Mouse (Mus musculus): ENCODE measurements around the gene Ddx46. TPM values are rescaled to one million over a fixed set of nuclear protein-coding genes. Genes with fewer than 3 reads are reported as not detected.
"Not testable (repeated sequence)": the region's sequence is repeated elsewhere in the genome, so short reads cannot be mapped to it uniquely, and the experiment has no call there.

Ddx46 gene
- polyA plus RNA-seq, 1 experiment from 2014 or later = 45.1 TPM

GRCm38 (mm10) chr13:55692535-55693242 is 57.9 kb downstream of the Ddx46 start, which contains the start of gene B230219D22Rik:
Gene B230219D22Rik, plus strand, starts transcription at chr13:55693124.
- H3K4me1 ChIP-seq (replicated peaks) = peaks cover 22% of the 10 kb centered on the region
- WGBS = 2% methylated on average over 51 of the region's 51 CpGs
- peak within 1 kb of the TSS; percentile 99 for H3K27ac ChIP-seq
- peak within 1 kb of the TSS; percentile 100 for H3K9ac ChIP-seq (replicated peaks)
- ATAC-seq (ENCODE audit: insufficient number of reproducible peaks, insufficient read depth, low FRiP score, low TSS enrichment, low read depth) = peak; percentile 93
- peak within 1 kb of the TSS; percentile 78 for H3K4me2 ChIP-seq
- H3K4me3 ChIP-seq (replicated peaks) = peak within 1 kb of the TSS; percentile 100
- no peaks in the 10 kb centered on the region; the same call in 1 of the 2 replicates for H3K36me3 ChIP-seq
- H3K27me3 ChIP-seq = no peaks in the 10 kb centered on the region
- no peaks in the 10 kb centered on the region for H3K9me3 ChIP-seq

GRCm38 (mm10) chr13:55693243-55693721 is 58.5 kb downstream of the Ddx46 start:
- peak overlapping the region; percentile 100 for H3K9ac ChIP-seq (replicated peaks)
- H3K4me3 ChIP-seq (replicated peaks) = peak overlapping the region; percentile 100
- peak overlapping the region; percentile 99 for H3K27ac ChIP-seq
- no peaks in the 10 kb centered on the region for H3K9me3 ChIP-seq
- peaks cover 3% of the 10 kb centered on the region for H3K36me3 ChIP-seq
- peaks cover 16% of the 10 kb centered on the region for H3K4me1 ChIP-seq (replicated peaks)
- WGBS = under 1% methylated on average over 64 of the region's 70 CpGs
- no peaks in the 10 kb centered on the region for H3K27me3 ChIP-seq
- peak; percentile 41; the same call in 1 of the 2 replicates for ATAC-seq (ENCODE audit: insufficient number of reproducible peaks, insufficient read depth, low FRiP score, low TSS enrichment, low read depth)
- peak overlapping the region; percentile 78 for H3K4me2 ChIP-seq

- Histone ChIP-seq H3K9ac (replicated peaks) (peak overlapping the region; percentile 100), H3K4me2 (peak overlapping the region; percentile 78), H3K36me3 (peaks cover 12% of the 10 kb centered on the region), H3K27me3 (no peaks in the 10 kb centered on the region), H3K4me1 (replicated peaks) (peaks cover 16% of the 10 kb centered on the region), H3K27ac (peak overlapping the region; percentile 99), H3K9me3 (no peaks in the 10 kb centered on the region), H3K4me3 (replicated peaks) (peak overlapping the region; percentile 100)
- no peak for ATAC-seq (ENCODE audit: insufficient number of reproducible peaks, insufficient read depth, low FRiP score, low TSS enrichment, low read depth)
- WGBS = 9% methylated on average over 8 of the region's 8 CpGs
These were observed 59.3 kb downstream of the Ddx46 start for GRCm38 (mm10) chr13:55694110-55694509.

GRCm38 (mm10) chr13:55695989-55696388 is 61.2 kb downstream of the Ddx46 start:
- 100% methylated on average over 1 of the region's 3 CpGs for WGBS
- H3K9me3 ChIP-seq; H3K9ac ChIP-seq (replicated peaks); H3K4me3 ChIP-seq (replicated peaks); ATAC-seq (ENCODE audit: insufficient number of reproducible peaks, insufficient read depth, low FRiP score, low TSS enrichment, low read depth); H3K4me2 ChIP-seq; H3K27me3 ChIP-seq; H3K27ac ChIP-seq: not testable (repeated sequence)
- Histone ChIP-seq H3K36me3 (peaks cover 31% of the 10 kb centered on the region), H3K4me1 (replicated peaks) (peaks cover 16% of the 10 kb centered on the region)

- WGBS = 86% methylated on average over 4 of the region's 4 CpGs
- peaks cover 10% of the 10 kb centered on the region for H3K9me3 ChIP-seq
- H3K27me3 ChIP-seq = no peaks in the 10 kb centered on the region
- ATAC-seq (ENCODE audit: insufficient number of reproducible peaks, insufficient read depth, low FRiP score, low TSS enrichment, low read depth) = no peak
- no peak overlapping the region for H3K27ac ChIP-seq
- no peak overlapping the region for H3K4me2 ChIP-seq
- peaks cover 71% of the 10 kb centered on the region for H3K36me3 ChIP-seq
- no peak overlapping the region for H3K9ac ChIP-seq (replicated peaks)
- peaks cover 13% of the 10 kb centered on the region for H3K4me1 ChIP-seq (replicated peaks)
- H3K4me3 ChIP-seq (replicated peaks) = no peak overlapping the region
These were observed 69.5 kb downstream of the Ddx46 start for GRCm38 (mm10) chr13:55704301-55704700.

GRCm38 (mm10) chr13:55712846-55713245 is 78.0 kb downstream of the Ddx46 start:
- ATAC-seq (ENCODE audit: insufficient number of reproducible peaks, insufficient read depth, low FRiP score, low TSS enrichment, low read depth) = no peak
- peaks cover 2% of the 10 kb centered on the region for H3K36me3 ChIP-seq
- H3K27me3 ChIP-seq = no peaks in the 10 kb centered on the region
- WGBS = 96% methylated on average over 3 of the region's 3 CpGs
- H3K4me3 ChIP-seq (replicated peaks) = no peak overlapping the region
- H3K27ac ChIP-seq = no peak overlapping the region
- no peak overlapping the region for H3K9ac ChIP-seq (replicated peaks)
- no peaks in the 10 kb centered on the region for H3K9me3 ChIP-seq
- H3K4me2 ChIP-seq = no peak overlapping the region
- peaks cover 36% of the 10 kb centered on the region for H3K4me1 ChIP-seq (replicated peaks)

GRCm38 (mm10) chr13:55714501-55715166 is 79.8 kb downstream of the Ddx46 start, which contains the start of gene Txndc15:
Gene Txndc15, plus strand, starts transcription at chr13:55714650.
- Histone ChIP-seq H3K36me3 (peaks cover 20% of the 10 kb centered on the region), H3K4me3 (replicated peaks) (peak within 1 kb of the TSS; percentile 95), H3K27ac (peak within 1 kb of the TSS; percentile 92), H3K9me3 (no peaks in the 10 kb centered on the region), H3K9ac (replicated peaks) (peak within 1 kb of the TSS; percentile 95), H3K4me1 (replicated peaks) (peaks cover 20% of the 10 kb centered on the region), H3K4me2 (peak within 1 kb of the TSS; percentile 53), H3K27me3 (no peaks in the 10 kb centered on the region)
- peak; percentile 88 for ATAC-seq (ENCODE audit: insufficient number of reproducible peaks, insufficient read depth, low FRiP score, low TSS enrichment, low read depth)
- WGBS = under 1% methylated on average over 63 of the region's 63 CpGs

- Histone ChIP-seq H3K4me3 (replicated peaks) (peak overlapping the region; percentile 95), H3K4me1 (replicated peaks) (peaks cover 14% of the 10 kb centered on the region), H3K9ac (replicated peaks) (peak overlapping the region; percentile 95), H3K4me2 (peak overlapping the region; percentile 53), H3K36me3 (peaks cover 25% of the 10 kb centered on the region), H3K27me3 (no peaks in the 10 kb centered on the region), H3K9me3 (no peaks in the 10 kb centered on the region), H3K27ac (peak overlapping the region; percentile 92)
- no peak for ATAC-seq (ENCODE audit: insufficient number of reproducible peaks, insufficient read depth, low FRiP score, low TSS enrichment, low read depth)
- WGBS = 9% methylated on average over 5 of the region's 5 CpGs
These were observed 80.3 kb downstream of the Ddx46 start for GRCm38 (mm10) chr13:55715167-55715512.

- Histone ChIP-seq H3K4me1 (replicated peaks) (peaks cover 11% of the 10 kb centered on the region), H3K36me3 (peaks cover 32% of the 10 kb centered on the region), H3K9ac (replicated peaks) (no peak overlapping the region), H3K27ac (no peak overlapping the region), H3K9me3 (no peaks in the 10 kb centered on the region), H3K4me3 (replicated peaks) (peak overlapping the region; percentile 95; the same call in 1 of the 2 replicates), H3K27me3 (no peaks in the 10 kb centered on the region), H3K4me2 (peak overlapping the region; percentile 53; the same call in 1 of the 2 replicates)
- ATAC-seq (ENCODE audit: insufficient number of reproducible peaks, insufficient read depth, low FRiP score, low TSS enrichment, low read depth) = no peak
- WGBS = 75% methylated on average over 7 of the region's 7 CpGs
These were observed 81.2 kb downstream of the Ddx46 start for GRCm38 (mm10) chr13:55715908-55716510.

- H3K4me1 ChIP-seq (replicated peaks) = peaks cover 2% of the 10 kb centered on the region; the same call in 1 of the 2 replicates
- H3K9me3 ChIP-seq = no peaks in the 10 kb centered on the region
- H3K9ac ChIP-seq (replicated peaks) = no peak overlapping the region
- no peak overlapping the region for H3K4me2 ChIP-seq
- no peak for ATAC-seq (ENCODE audit: insufficient number of reproducible peaks, insufficient read depth, low FRiP score, low TSS enrichment, low read depth)
- WGBS = 84% methylated on average over 8 of the region's 8 CpGs
- H3K4me3 ChIP-seq (replicated peaks) = no peak overlapping the region
- no peaks in the 10 kb centered on the region for H3K27me3 ChIP-seq
- H3K36me3 ChIP-seq = peaks cover 83% of the 10 kb centered on the region
- no peak overlapping the region for H3K27ac ChIP-seq
These were observed 86.7 kb downstream of the Ddx46 start for GRCm38 (mm10) chr13:55721516-55721915.

- no peak overlapping the region for H3K27ac ChIP-seq
- no peak overlapping the region for H3K4me3 ChIP-seq (replicated peaks)
- no peak overlapping the region for H3K4me2 ChIP-seq
- no peaks in the 10 kb centered on the region; the same call in 1 of the 2 replicates for H3K4me1 ChIP-seq (replicated peaks)
- no peak for ATAC-seq (ENCODE audit: insufficient number of reproducible peaks, insufficient read depth, low FRiP score, low TSS enrichment, low read depth)
- H3K36me3 ChIP-seq = peaks cover 83% of the 10 kb centered on the region
- H3K9me3 ChIP-seq = no peaks in the 10 kb centered on the region
- WGBS = 94% methylated on average over 2 of the region's 2 CpGs
- no peak overlapping the region for H3K9ac ChIP-seq (replicated peaks)
- H3K27me3 ChIP-seq = no peaks in the 10 kb centered on the region
These were observed 87.2 kb downstream of the Ddx46 start for GRCm38 (mm10) chr13:55721995-55722394.
